Mouse (Mus musculus): ENCODE results near the gene F12. TPM values are rescaled to one million over a fixed set of nuclear protein-coding genes. Genes with fewer than 3 reads are reported as not detected.

F12 gene
- polyA plus RNA-seq, 1 experiment, result 0.64 TPM

DNA sequence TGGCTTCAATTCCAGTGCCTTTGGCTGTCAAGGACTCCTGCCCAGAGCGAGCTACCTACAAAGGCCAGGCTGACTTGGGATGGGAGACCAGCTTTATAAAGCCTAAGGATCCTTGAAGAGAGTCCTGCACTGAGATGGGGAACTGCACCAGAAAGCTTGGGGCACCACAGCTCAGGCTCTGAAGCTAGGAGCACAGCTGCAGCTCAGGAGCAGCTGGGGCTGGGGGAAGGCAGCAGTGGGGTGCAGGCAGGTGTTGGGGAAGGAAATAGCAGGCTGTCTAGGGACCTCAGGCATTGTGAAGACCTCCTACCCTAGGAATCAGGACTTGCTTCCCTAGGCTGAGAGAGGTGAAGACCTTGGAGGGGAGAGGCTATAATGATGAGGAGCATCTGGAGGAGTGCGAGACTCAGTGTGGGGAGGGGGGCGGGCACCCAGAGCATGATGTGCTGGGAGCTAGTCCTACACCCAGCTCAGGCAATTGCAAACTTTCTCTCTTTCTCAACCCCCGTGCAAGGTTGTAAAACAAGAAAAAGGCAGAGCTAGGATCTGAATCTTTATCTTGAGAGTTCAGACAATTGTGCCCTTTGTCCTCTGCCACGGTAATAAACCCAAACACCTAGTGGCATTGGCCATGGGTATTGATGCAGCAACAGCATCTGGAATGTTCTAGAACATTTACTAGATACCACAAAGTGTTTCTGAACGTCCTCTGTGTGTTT is 52.2 kb downstream of the F12 start:
- DNase-seq (ENCODE audit: low read depth in 1 of 2, low spot score in 2 of 2), result no peak
- Histone ChIP-seq H3K4me1 (ENCODE audit: control insufficient read depth, insufficient read depth, insufficient read length) (peaks cover 34% of the 10 kb centered on the region; the same call in 1 of the 2 replicates), H3K36me3 (ENCODE audit: control insufficient read depth, insufficient read depth, low read length) (peaks cover 17% of the 10 kb centered on the region), H3K27me3 (ENCODE audit: control insufficient read depth, insufficient read depth, low read length) (no peaks in the 10 kb centered on the region), H3K27ac (ENCODE audit: insufficient read depth, low read length) (peak overlapping the region; percentile 19; the same call in 1 of the 2 replicates), H3K4me3 (ENCODE audit: extremely low read depth, insufficient read depth, insufficient read length) (no peak overlapping the region)
- WGBS, result 65% methylated on average over 6 of the region's 6 CpGs
- TF ChIP-seq POLR2A (IDR thresholded peaks at IDR 0.05; ENCODE audit: low read depth, low read length), result no peak
- TF ChIP-seq CTCF (IDR thresholded peaks at IDR 0.05; ENCODE audit: extremely low read depth, insufficient read depth, insufficient read length, insufficient replicate concordance), result no peak

- no peak for DNase-seq (ENCODE audit: low read depth in 1 of 2, low spot score in 2 of 2)
- Histone ChIP-seq H3K4me1 (ENCODE audit: control insufficient read depth, insufficient read depth, insufficient read length) (peaks cover 39% of the 10 kb centered on the region; the same call in 1 of the 2 replicates), H3K27ac (ENCODE audit: insufficient read depth, low read length) (no peak overlapping the region), H3K27me3 (ENCODE audit: control insufficient read depth, insufficient read depth, low read length) (no peaks in the 10 kb centered on the region), H3K36me3 (ENCODE audit: control insufficient read depth, insufficient read depth, low read length) (peaks cover 2% of the 10 kb centered on the region; the same call in 1 of the 2 replicates), H3K4me3 (ENCODE audit: extremely low read depth, insufficient read depth, insufficient read length) (no peak overlapping the region; the same call in 1 of the 2 replicates)
- TF ChIP-seq POLR2A (IDR thresholded peaks at IDR 0.05; ENCODE audit: low read depth, low read length) (no peak), CTCF (IDR thresholded peaks at IDR 0.05; ENCODE audit: extremely low read depth, insufficient read depth, insufficient read length, insufficient replicate concordance) (no peak)
- 62% methylated on average over 5 of the region's 5 CpGs for WGBS
These were observed 54.9 kb downstream of the F12 start for GRCm38 (mm10) chr13:55371740-55372139.

GRCm38 (mm10) chr13:55371007-55371681 is 55.4 kb downstream of the F12 start:
- no peak for DNase-seq (ENCODE audit: low read depth in 1 of 2, low spot score in 2 of 2)
- TF ChIP-seq POLR2A (IDR thresholded peaks at IDR 0.05; ENCODE audit: low read depth, low read length), result no peak
- TF ChIP-seq CTCF (IDR thresholded peaks at IDR 0.05; ENCODE audit: extremely low read depth, insufficient read depth, insufficient read length, insufficient replicate concordance), result no peak
- Histone ChIP-seq H3K27ac (ENCODE audit: insufficient read depth, low read length) (no peak overlapping the region), H3K36me3 (ENCODE audit: control insufficient read depth, insufficient read depth, low read length) (peaks cover 2% of the 10 kb centered on the region; the same call in 1 of the 2 replicates), H3K4me3 (ENCODE audit: extremely low read depth, insufficient read depth, insufficient read length) (peak overlapping the region; percentile 12; the same call in 1 of the 2 replicates), H3K27me3 (ENCODE audit: control insufficient read depth, insufficient read depth, low read length) (no peaks in the 10 kb centered on the region), H3K4me1 (ENCODE audit: control insufficient read depth, insufficient read depth, insufficient read length) (peaks cover 39% of the 10 kb centered on the region; the same call in 1 of the 2 replicates)
- 75% methylated on average over 8 of the region's 8 CpGs for WGBS

DNA sequence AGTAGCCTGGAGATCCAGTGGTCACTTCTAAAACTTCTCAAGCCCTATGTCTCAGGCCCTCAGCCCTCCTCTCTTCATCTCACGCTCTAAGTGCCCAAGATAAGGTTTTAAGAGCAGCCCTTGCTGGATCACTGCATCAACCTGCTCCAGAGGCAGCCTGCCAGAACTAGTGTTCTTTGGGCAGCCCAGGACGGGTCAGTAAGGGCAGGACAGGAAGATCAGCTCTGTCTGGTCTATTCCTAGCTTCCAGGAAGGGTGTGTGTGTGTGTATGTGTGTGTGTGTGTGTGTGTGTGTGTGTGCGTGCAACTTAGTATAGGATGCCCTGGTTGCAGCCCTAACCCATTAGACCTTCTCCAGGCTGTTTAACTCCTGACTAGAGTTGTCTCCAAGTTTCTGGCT is 56.4 kb downstream of the F12 start:
- no peaks in the 10 kb centered on the region for H3K27me3 ChIP-seq (ENCODE audit: control insufficient read depth, insufficient read depth, low read length)
- peak overlapping the region; percentile 80 for H3K4me3 ChIP-seq (ENCODE audit: extremely low read depth, insufficient read depth, insufficient read length)
- WGBS, result 7% methylated on average over 3 of the region's 3 CpGs
- TF ChIP-seq CTCF (IDR thresholded peaks at IDR 0.05; ENCODE audit: extremely low read depth, insufficient read depth, insufficient read length, insufficient replicate concordance), result no peak
- no peak for TF ChIP-seq POLR2A (IDR thresholded peaks at IDR 0.05; ENCODE audit: low read depth, low read length)
- no peak for DNase-seq (ENCODE audit: low read depth in 1 of 2, low spot score in 2 of 2)
- peak overlapping the region; percentile 94 for H3K27ac ChIP-seq (ENCODE audit: insufficient read depth, low read length)
- peaks cover 39% of the 10 kb centered on the region; the same call in 1 of the 2 replicates for H3K4me1 ChIP-seq (ENCODE audit: control insufficient read depth, insufficient read depth, insufficient read length)
- peaks cover 2% of the 10 kb centered on the region; the same call in 1 of the 2 replicates for H3K36me3 ChIP-seq (ENCODE audit: control insufficient read depth, insufficient read depth, low read length)

GRCm38 (mm10) chr13:55369531-55370114 is 57.0 kb downstream of the F12 start, which contains the start of gene Rgs14:
TSS of gene Rgs14 (plus strand) at chr13:55369732.
- peak; percentile 75 for TF ChIP-seq POLR2A (IDR thresholded peaks at IDR 0.05; ENCODE audit: low read depth, low read length)
- TF ChIP-seq CTCF (IDR thresholded peaks at IDR 0.05; ENCODE audit: extremely low read depth, insufficient read depth, insufficient read length, insufficient replicate concordance), result no peak
- no peaks in the 10 kb centered on the region for H3K36me3 ChIP-seq (ENCODE audit: control insufficient read depth, insufficient read depth, low read length)
- peak within 1 kb of the TSS; percentile 80 for H3K4me3 ChIP-seq (ENCODE audit: extremely low read depth, insufficient read depth, insufficient read length)
- H3K27me3 ChIP-seq (ENCODE audit: control insufficient read depth, insufficient read depth, low read length), result no peaks in the 10 kb centered on the region
- H3K4me1 ChIP-seq (ENCODE audit: control insufficient read depth, insufficient read depth, insufficient read length), result peaks cover 39% of the 10 kb centered on the region; the same call in 1 of the 2 replicates
- DNase-seq (ENCODE audit: low read depth in 1 of 2, low spot score in 2 of 2), result peak; percentile 67 to 82
- 2% methylated on average over 13 of the region's 13 CpGs for WGBS
- peak within 1 kb of the TSS; percentile 94 for H3K27ac ChIP-seq (ENCODE audit: insufficient read depth, low read length)

GRCm38 (mm10) chr13:55368401-55368800 is 58.2 kb downstream of the F12 start:
- Histone ChIP-seq H3K27ac (ENCODE audit: insufficient read depth, low read length) (no peak overlapping the region), H3K4me1 (ENCODE audit: control insufficient read depth, insufficient read depth, insufficient read length) (peaks cover 31% of the 10 kb centered on the region; the same call in 1 of the 2 replicates)

More at GRCm38 (mm10) chr13:55368401-55368800, 58.2 kb downstream of the F12 start:
- Histone ChIP-seq H3K4me3 (ENCODE audit: extremely low read depth, insufficient read depth, insufficient read length) (no peak overlapping the region), H3K27me3 (ENCODE audit: control insufficient read depth, insufficient read depth, low read length) (no peaks in the 10 kb centered on the region), H3K36me3 (ENCODE audit: control insufficient read depth, insufficient read depth, low read length) (no peaks in the 10 kb centered on the region)
- DNase-seq (ENCODE audit: low read depth in 1 of 2, low spot score in 2 of 2), result no peak
- TF ChIP-seq POLR2A (IDR thresholded peaks at IDR 0.05; ENCODE audit: low read depth, low read length) (no peak), CTCF (IDR thresholded peaks at IDR 0.05; ENCODE audit: extremely low read depth, insufficient read depth, insufficient read length, insufficient replicate concordance) (no peak)
- 72% methylated on average over 7 of the region's 7 CpGs for WGBS

Other genes starting within 250 kb of the F12 start
- 16.1 and 17.8 TPM in 2 replicates for gene Nsd1, start 217.0 kb downstream of the F12 start, polyA plus RNA-seq (2012; rRNA removed)
- gene Prelid1, start 106.3 kb downstream of the F12 start, polyA plus RNA-seq (2012; rRNA removed), result 195 and 230 TPM in 2 replicates
- gene Rab24, start 104.8 kb downstream of the F12 start, polyA plus RNA-seq (2012; rRNA removed), result 54.7 and 75.2 TPM in 2 replicates
- gene Mxd3, start 97.0 kb downstream of the F12 start, polyA plus RNA-seq (2012; rRNA removed), result 14.3 and 18.5 TPM in 2 replicates
- 63.9 and 70.1 TPM in 2 replicates for gene Lman2, start 64.0 kb downstream of the F12 start, polyA plus RNA-seq (2012; rRNA removed)
- gene Rgs14, start 57.1 kb downstream of the F12 start, polyA plus RNA-seq (2012; rRNA removed), result 54.7 and 68.4 TPM in 2 replicates
- 0.87 and 2.2 TPM in 2 replicates for gene Slc34a1, start 28.6 kb downstream of the F12 start, polyA plus RNA-seq (2012; rRNA removed)
- gene Pfn3, start 11.6 kb downstream of the F12 start, polyA plus RNA-seq (2012; rRNA removed), result not detected in 2 replicates
- gene Grk6, start 18.3 kb upstream of the F12 start, polyA plus RNA-seq (2012; rRNA removed), result 189 and 229 TPM in 2 replicates
- gene Prr7, start 37.5 kb upstream of the F12 start, polyA plus RNA-seq (2012; rRNA removed), result 16.2 and 33.9 TPM in 2 replicates
- gene Dbn1, start 61.3 kb upstream of the F12 start, polyA plus RNA-seq (2012; rRNA removed), result 12.8 and 14.2 TPM in 2 replicates
- 38.3 and 46.2 TPM in 2 replicates for gene Pdlim7, start 86.9 kb upstream of the F12 start, polyA plus RNA-seq (2012; rRNA removed)
- 248 and 364 TPM in 2 replicates for gene Dok3, start 102.5 kb upstream of the F12 start, polyA plus RNA-seq (2012; rRNA removed)
- 101 and 113 TPM in 2 replicates for gene Ddx41, start 109.9 kb upstream of the F12 start, polyA plus RNA-seq (2012; rRNA removed)
- gene Fam193b, start 144.3 kb upstream of the F12 start, polyA plus RNA-seq (2012; rRNA removed), result 119 and 122 TPM in 2 replicates
- gene Tmed9, start 146.9 kb upstream of the F12 start, polyA plus RNA-seq (2012; rRNA removed), result 42.4 and 45.7 TPM in 2 replicates
- gene B4galt7, start 173.1 kb upstream of the F12 start, polyA plus RNA-seq (2012; rRNA removed), result 22.8 and 25.7 TPM in 2 replicates
- 7.6 and 8.5 TPM in 2 replicates for gene Caml, start 196.2 kb upstream of the F12 start, polyA plus RNA-seq (2012; rRNA removed)
- 10.4 and 12.3 TPM in 2 replicates for gene Ddx46, start 208.2 kb upstream of the F12 start, polyA plus RNA-seq (2012; rRNA removed)

All from spleen, adult 2 months (tissue).